Mouse (Mus musculus): ENCODE measurements at regions not wholly inside any gene's neighbourhood (a gene's known extent, or its start where the extent isn't known, plus 50 kb on each side); places are given as distances from the start of the nearest gene placed in this dataset.
A peak's percentile ranks its signal among the peaks of the same experiment; 100 is the strongest.
"Not testable (repeated sequence)": the region's sequence is repeated elsewhere in the genome, so short reads cannot be mapped to it uniquely, and the experiment has no call there.

- no peak for DNase-seq
These were observed 259.0 kb downstream of the Nek10 start for GRCm38 (mm10) chr14:15061966-15062860.

GRCm38 (mm10) chr14:15062861-15063418 lies 259.7 kb downstream of the Nek10 start:
- peak; percentile 8 to 19 for DNase-seq

- no peak for DNase-seq
These were observed 261.8 kb downstream of the Nek10 start for GRCm38 (mm10) chr14:15064991-15065525.

GRCm38 (mm10) chr14:15075877-15076276 lies 272.7 kb downstream of the Nek10 start:
- DNase-seq = peak in 1 of 2 experiments; percentile 1

- DNase-seq = no peak
These were observed 279.7 kb downstream of the Nek10 start for GRCm38 (mm10) chr14:15082889-15083288.

- DNase-seq = no peak
These were observed 280.6 kb downstream of the Nek10 start for GRCm38 (mm10) chr14:15083812-15084211.

GRCm38 (mm10) chr14:15087061-15087460 lies 283.8 kb downstream of the Nek10 start:
- DNase-seq = peak in 1 of 2 experiments; percentile 17

- DNase-seq = no peak
These were observed 293.6 kb downstream of the Nek10 start for GRCm38 (mm10) chr14:15096865-15097264.

GRCm38 (mm10) chr14:15099909-15100308 lies 296.7 kb downstream of the Nek10 start:
- no peak for DNase-seq

GRCm38 (mm10) chr14:15107795-15108321 lies 304.6 kb downstream of the Nek10 start:
- no peak for DNase-seq

GRCm38 (mm10) chr14:15119745-15120144 lies 316.5 kb downstream of the Nek10 start:
- DNase-seq = peak in 1 of 2 experiments; percentile 2

- DNase-seq = no peak
These were observed 310.6 kb downstream of the Lrrc3b start for GRCm38 (mm10) chr14:15128157-15128556.

- DNase-seq = not testable (repeated sequence)
These were observed 297.9 kb downstream of the Lrrc3b start for GRCm38 (mm10) chr14:15140871-15141270.

- DNase-seq = peak; percentile 41 to 66
These were observed 295.9 kb downstream of the Lrrc3b start for GRCm38 (mm10) chr14:15142839-15143238.

GRCm38 (mm10) chr14:15148516-15148915 lies 290.3 kb downstream of the Lrrc3b start:
- DNase-seq = peak; percentile 21 to 43

All from kidney, postnatal 36 days (tissue).